Mouse (Mus musculus) T-helper 2 cell (primary cell): ENCODE results near the gene Fgf14.
"Not testable (repeated sequence)": the region's sequence is repeated elsewhere in the genome, so short reads cannot be mapped to it uniquely, and the experiment has no call there.

ENCODE experiments used
- in situ Hi-C: fragments of 300-600 bp; cut with MboI, MseI; formaldehyde crosslinking; loops from one replicate; pipeline ENCODE4 v1.15.1; 2025; ENCODE audit warnings: high pct_unique_total_duplicates

The Fgf14 gene

GRCm38 (mm10) chr14:124676506-124677177, at the start of gene Fgf14:
Gene Fgf14, minus strand, starts transcription at chr14:124677127.
- in situ Hi-C loops: no loop called here

GRCm38 (mm10) chr14:124677379-124677778, 452 bp upstream of the Fgf14 start:
- in situ Hi-C loops: no loop called here

- in situ Hi-C loops: no loop called here
Observed at GRCm38 (mm10) chr14:124675654-124676505, 1.0 kb downstream of the Fgf14 start.

- in situ Hi-C loops: no loop called here
Observed at GRCm38 (mm10) chr14:124675142-124675653, 1.7 kb downstream of the Fgf14 start.

GRCm38 (mm10) chr14:124674536-124675141, 2.3 kb downstream of the Fgf14 start:
- in situ Hi-C loops: no loop called here

GRCm38 (mm10) chr14:124669739-124670138, 7.2 kb downstream of the Fgf14 start:
- in situ Hi-C loops: no loop called here

GRCm38 (mm10) chr14:124642822-124643221, 34.1 kb downstream of the Fgf14 start:
- in situ Hi-C loops: no loop called here

GRCm38 (mm10) chr14:124634881-124635280, 42.0 kb downstream of the Fgf14 start:
- in situ Hi-C loops: no loop called here

GRCm38 (mm10) chr14:124613473-124613872, 63.5 kb downstream of the Fgf14 start:
- in situ Hi-C loops: no loop called here

- in situ Hi-C loops: no loop called here
Observed at GRCm38 (mm10) chr14:124606036-124606711, 70.8 kb downstream of the Fgf14 start.

GRCm38 (mm10) chr14:124605031-124605743, 71.7 kb downstream of the Fgf14 start:
- in situ Hi-C loops: no loop called here

- in situ Hi-C loops: no loop called here
Observed at GRCm38 (mm10) chr14:124576571-124576970, 100.4 kb downstream of the Fgf14 start.

GRCm38 (mm10) chr14:124575130-124575885, 101.6 kb downstream of the Fgf14 start:
- in situ Hi-C loops: no loop called here

- in situ Hi-C loops: no loop called here
Observed at GRCm38 (mm10) chr14:124566445-124566844, 110.5 kb downstream of the Fgf14 start.

GRCm38 (mm10) chr14:124561544-124561943, 115.4 kb downstream of the Fgf14 start:
- in situ Hi-C loops: no loop called here

GRCm38 (mm10) chr14:124536106-124536505, 140.8 kb downstream of the Fgf14 start:
- in situ Hi-C loops: no loop called here

GRCm38 (mm10) chr14:124535376-124535775, 141.6 kb downstream of the Fgf14 start:
- in situ Hi-C loops: not testable (repeated sequence)

- in situ Hi-C loops: no loop called here
Observed at GRCm38 (mm10) chr14:124532051-124532450, 144.9 kb downstream of the Fgf14 start.

- in situ Hi-C loops: no loop called here
Observed at GRCm38 (mm10) chr14:124512009-124512408, 164.9 kb downstream of the Fgf14 start.

- in situ Hi-C loops: no loop called here
Observed at GRCm38 (mm10) chr14:124488971-124489370, 188.0 kb downstream of the Fgf14 start.
